Mouse (Mus musculus): ENCODE measurements around the gene Abhd14a. TPM values are rescaled to one million over a fixed set of nuclear protein-coding genes. Genes with fewer than 3 reads are reported as not detected.
A peak's percentile ranks its signal among the peaks of the same experiment; 100 is the strongest.

Gene Abhd14a
- polyA plus RNA-seq, 1 experiment from 2014 or later, result 75.2 TPM

DNA sequence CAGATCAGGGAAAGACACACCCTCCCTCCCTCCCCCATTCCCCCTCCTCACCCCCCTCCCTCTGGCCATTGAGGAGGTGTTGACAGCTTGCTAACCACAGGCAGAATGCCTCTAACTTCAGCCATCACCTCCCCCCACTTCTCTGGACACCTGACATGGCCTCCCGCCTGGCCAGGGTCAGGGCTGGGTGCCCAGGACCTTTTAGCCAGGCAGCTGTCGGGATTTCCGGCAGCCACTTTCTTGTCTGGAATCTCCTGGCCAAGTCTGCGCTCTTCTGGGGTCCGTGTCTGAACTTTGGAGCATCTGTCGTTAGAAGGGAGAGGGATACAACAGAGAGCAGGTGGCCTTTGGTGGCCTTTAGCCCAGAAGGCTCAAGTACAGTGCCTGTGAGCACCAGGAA, 42.2 kb downstream of the Abhd14a start:
- WGBS, result 36% methylated on average over 6 of the region's 6 CpGs
- no peak overlapping the region for H3K4me2 ChIP-seq

DNA sequence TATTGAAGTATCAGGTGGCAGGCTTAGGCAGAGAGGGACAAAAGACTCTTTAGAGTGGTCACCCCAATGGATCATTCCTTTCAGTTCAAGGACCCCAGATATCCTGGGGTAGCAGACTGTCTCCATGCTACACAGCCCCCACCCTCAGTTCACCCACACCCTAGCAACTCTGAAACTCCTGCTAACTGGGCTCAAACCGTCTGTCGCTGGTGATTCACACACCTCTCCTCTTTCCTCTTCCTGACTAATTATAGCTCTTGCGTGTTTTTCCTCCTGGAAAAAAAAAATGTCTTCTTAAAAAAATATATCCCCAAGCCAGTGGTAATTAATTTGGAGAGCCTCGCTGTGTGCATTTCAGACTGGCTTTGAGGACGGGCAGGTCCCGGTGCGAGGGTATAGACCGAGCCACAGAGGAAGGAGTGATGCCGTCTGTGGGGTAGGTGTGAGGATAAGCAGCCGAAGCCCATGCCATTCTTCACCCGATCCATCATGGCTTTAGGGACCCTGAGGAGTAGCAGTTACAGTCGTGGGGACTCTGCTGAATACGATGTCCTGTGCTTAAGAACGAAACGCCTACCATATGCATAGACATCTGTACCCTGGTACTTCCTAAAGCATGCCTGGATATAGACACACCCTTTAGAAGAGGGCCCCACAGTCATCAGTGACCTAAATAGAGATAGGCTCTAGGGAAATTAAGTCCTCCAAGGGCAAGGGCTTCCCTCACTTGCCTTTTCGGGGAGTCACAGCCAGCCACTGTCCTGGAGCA, 44.7 kb downstream of the Abhd14a start:
- Histone ChIP-seq H3K27ac (no peak overlapping the region), H3K9ac (no peak overlapping the region), H3K27me3 (no peaks in the 10 kb centered on the region), H3K36me3 (no peaks in the 10 kb centered on the region), H3K4me2 (no peak overlapping the region), H3K9me3 (no peaks in the 10 kb centered on the region), H3K4me3 (no peak overlapping the region), H3K4me1 (peaks cover 40% of the 10 kb centered on the region)
- no peak for ATAC-seq (ENCODE audit: insufficient number of reproducible peaks, insufficient read depth, low FRiP score, low TSS enrichment, low read depth)
- 67% methylated on average over 16 of the region's 16 CpGs for WGBS

More for the DNA sequence above, 42.2 kb downstream of the Abhd14a start:
- ATAC-seq (ENCODE audit: insufficient number of reproducible peaks, insufficient read depth, low FRiP score, low TSS enrichment, low read depth), result no peak
- Histone ChIP-seq H3K4me3 (no peak overlapping the region), H3K9me3 (no peaks in the 10 kb centered on the region), H3K4me1 (peaks cover 34% of the 10 kb centered on the region), H3K9ac (no peak overlapping the region), H3K27me3 (no peaks in the 10 kb centered on the region), H3K36me3 (no peaks in the 10 kb centered on the region), H3K27ac (no peak overlapping the region)

DNA sequence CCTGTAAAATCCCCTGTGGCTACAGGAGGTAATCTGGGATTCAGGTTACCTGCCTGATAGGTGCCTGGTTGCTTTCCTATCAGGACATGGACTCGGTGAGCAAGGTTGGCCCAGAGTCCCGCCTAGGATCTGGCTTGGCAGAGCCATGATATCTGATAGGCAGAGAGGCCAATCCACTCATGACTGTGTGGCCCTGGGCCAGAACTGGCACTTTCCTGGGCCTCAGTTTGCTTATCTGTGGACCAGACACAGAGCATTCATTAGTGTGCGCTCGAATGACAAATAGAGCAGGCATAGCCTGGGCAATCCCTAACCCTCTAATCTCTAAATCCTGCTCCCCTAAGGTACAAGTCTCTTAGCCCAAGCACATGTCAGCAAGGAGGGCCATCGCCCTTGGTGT, 45.3 kb downstream of the Abhd14a start:
- H3K4me1 ChIP-seq, result peaks cover 40% of the 10 kb centered on the region
- no peak overlapping the region for H3K4me2 ChIP-seq
- H3K27me3 ChIP-seq, result no peaks in the 10 kb centered on the region
- WGBS, result 81% methylated on average over 5 of the region's 5 CpGs
- no peaks in the 10 kb centered on the region for H3K9me3 ChIP-seq
- H3K9ac ChIP-seq, result no peak overlapping the region
- H3K27ac ChIP-seq, result no peak overlapping the region
- H3K4me3 ChIP-seq, result no peak overlapping the region
- no peak for ATAC-seq (ENCODE audit: insufficient number of reproducible peaks, insufficient read depth, low FRiP score, low TSS enrichment, low read depth)
- H3K36me3 ChIP-seq, result no peaks in the 10 kb centered on the region

DNA sequence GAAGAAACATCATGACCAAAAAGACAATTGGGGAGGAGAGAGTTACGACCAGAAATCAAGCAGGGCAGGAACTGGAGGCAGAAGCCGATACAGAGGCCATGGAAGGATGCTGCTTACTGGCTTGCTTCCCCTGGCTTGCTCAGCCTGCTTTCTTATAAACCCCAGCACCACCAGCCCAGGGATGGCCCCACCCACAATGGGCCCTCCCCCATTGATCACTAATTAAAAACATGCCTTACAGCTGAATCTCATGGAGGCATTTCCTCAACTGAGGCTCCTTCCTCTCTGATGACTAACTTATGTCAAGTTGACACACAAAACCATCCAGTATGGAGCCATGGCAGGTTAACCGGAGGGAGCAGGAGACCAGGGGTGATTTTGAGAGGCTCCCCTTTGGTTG, 47.7 kb downstream of the Abhd14a start:
- WGBS, result 55% methylated on average over 3 of the region's 3 CpGs
- H3K27ac ChIP-seq, result no peak overlapping the region
- H3K9ac ChIP-seq, result no peak overlapping the region

DNA sequence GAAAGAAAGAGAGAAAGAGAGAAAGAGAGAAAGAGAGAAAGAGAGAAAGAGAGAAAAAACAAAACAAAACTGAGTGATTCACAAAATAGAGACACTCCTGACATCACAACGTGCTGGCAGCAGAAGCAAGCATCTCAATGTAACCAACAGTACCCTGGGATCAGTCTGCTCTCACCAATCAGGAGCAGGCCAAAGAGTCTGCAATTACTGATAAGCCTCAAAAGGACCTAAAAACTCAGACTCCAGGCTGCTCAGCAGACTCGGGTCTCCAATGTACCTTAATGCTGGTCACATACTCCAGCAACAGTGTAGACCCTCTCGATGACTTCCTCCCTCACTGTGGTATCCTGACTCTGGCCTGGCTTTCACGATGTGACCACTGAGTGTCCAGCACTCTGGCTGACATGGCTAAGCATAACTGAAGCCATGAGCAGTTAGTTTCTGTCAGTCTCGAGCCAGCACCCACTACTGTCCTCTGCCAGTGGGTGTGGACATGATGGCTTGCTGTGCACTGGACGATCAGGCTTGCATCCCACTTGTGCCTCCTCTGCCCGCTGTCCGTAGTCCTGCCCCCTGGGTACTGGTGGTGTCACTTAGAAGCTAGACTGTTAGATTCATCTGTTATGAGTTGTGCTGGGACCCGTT, 48.7 kb downstream of the Abhd14a start:
- ATAC-seq (ENCODE audit: insufficient number of reproducible peaks, insufficient read depth, low FRiP score, low TSS enrichment, low read depth), result no peak
- Histone ChIP-seq H3K36me3 (no peaks in the 10 kb centered on the region), H3K9ac (no peak overlapping the region), H3K27me3 (no peaks in the 10 kb centered on the region), H3K9me3 (no peaks in the 10 kb centered on the region), H3K27ac (no peak overlapping the region), H3K4me1 (peaks cover 45% of the 10 kb centered on the region), H3K4me3 (no peak overlapping the region), H3K4me2 (no peak overlapping the region)
- WGBS, result 80% methylated on average over 9 of the region's 9 CpGs

More for the DNA sequence above, 47.7 kb downstream of the Abhd14a start:
- no peaks in the 10 kb centered on the region for H3K9me3 ChIP-seq
- no peaks in the 10 kb centered on the region for H3K27me3 ChIP-seq
- H3K4me3 ChIP-seq, result no peak overlapping the region
- H3K36me3 ChIP-seq, result no peaks in the 10 kb centered on the region
- ATAC-seq (ENCODE audit: insufficient number of reproducible peaks, insufficient read depth, low FRiP score, low TSS enrichment, low read depth), result no peak
- H3K4me2 ChIP-seq, result no peak overlapping the region
- peaks cover 35% of the 10 kb centered on the region for H3K4me1 ChIP-seq

DNA sequence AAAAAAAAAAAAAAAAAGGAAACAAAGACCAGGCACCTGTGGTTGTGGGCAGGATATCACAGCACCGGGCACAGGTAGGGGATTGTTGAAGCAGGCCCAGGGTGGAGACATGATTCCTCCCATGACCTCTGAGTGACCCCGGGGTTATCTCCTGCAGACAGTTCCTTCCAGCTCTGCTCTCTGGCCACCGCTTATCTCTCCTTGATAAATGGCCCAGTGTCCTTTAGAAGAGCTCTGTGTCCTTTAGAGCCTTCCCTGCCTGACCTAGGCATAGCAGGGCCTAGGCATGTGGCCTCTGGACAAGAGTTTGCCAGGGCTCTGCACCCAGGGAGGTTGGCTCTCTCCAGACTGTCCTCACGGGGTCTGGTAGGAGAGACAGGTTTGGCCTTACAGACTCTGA, 49.7 kb downstream of the Abhd14a start:
- no peak overlapping the region for H3K27ac ChIP-seq
- ATAC-seq (ENCODE audit: insufficient number of reproducible peaks, insufficient read depth, low FRiP score, low TSS enrichment, low read depth), result no peak
- 87% methylated on average over 4 of the region's 4 CpGs for WGBS
- H3K9ac ChIP-seq, result no peak overlapping the region
- no peak overlapping the region for H3K4me2 ChIP-seq
- no peaks in the 10 kb centered on the region for H3K36me3 ChIP-seq
- H3K4me3 ChIP-seq, result no peak overlapping the region
- no peaks in the 10 kb centered on the region for H3K9me3 ChIP-seq
- no peaks in the 10 kb centered on the region for H3K27me3 ChIP-seq
- peaks cover 43% of the 10 kb centered on the region for H3K4me1 ChIP-seq

DNA sequence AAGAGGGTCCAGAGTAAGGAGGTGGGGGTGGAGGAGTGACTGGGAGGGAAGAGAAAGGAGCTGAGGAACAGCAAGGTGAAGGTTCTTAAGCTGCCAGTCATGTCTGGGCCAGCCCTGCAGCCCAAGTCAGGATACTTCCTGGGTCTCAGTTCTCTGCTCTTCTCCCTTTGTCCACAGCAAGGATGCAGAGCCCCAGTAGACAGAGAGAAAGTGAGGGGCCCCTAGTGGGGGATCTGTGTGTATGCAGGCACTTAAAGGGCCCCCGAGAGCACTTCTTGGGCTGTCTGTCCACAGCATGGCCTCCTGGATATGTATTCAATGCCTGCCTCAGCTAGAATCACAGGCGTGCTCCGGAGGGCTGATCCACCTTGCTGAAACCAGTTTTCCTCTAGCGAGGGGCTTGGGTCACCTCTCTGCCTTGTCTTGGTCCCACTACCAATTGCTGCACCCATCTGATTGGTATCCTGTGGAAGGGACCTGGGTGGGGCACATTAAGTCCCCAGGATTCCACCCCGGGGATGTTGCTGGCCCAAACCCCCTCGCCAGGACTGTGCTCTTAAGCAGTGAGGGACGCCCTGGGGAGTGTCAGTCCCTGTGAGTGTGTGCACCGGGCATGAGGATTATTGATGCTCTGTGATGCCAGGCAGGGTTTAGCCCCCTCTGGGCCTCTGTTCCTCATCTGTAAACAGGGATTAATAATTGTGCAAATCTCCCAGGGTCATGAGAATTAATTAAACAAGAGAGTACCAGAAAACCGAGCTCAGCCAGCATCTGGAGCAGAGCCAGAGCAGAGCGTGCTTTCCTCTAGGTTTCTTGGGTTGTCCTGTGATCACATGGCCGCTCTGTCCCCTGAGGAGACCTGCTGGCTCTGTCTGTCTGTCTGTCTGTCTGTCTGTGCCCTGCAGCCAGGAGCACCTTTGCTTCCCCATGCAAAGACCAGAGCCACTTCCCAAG, 52.6 kb downstream of the Abhd14a start:
- Histone ChIP-seq H3K9me3 (no peaks in the 10 kb centered on the region), H3K27ac (0 out of 2 replicates have a peak overlapping the region, but pooled peaks have one; percentile 24), H3K27me3 (no peaks in the 10 kb centered on the region), H3K4me1 (peaks cover 21% of the 10 kb centered on the region), H3K9ac (peak overlapping the region; percentile 38), H3K4me2 (no peak overlapping the region), H3K36me3 (no peaks in the 10 kb centered on the region), H3K4me3 (no peak overlapping the region)
- WGBS, result 43% methylated on average over 11 of the region's 11 CpGs
- no peak for ATAC-seq (ENCODE audit: insufficient number of reproducible peaks, insufficient read depth, low FRiP score, low TSS enrichment, low read depth)

DNA sequence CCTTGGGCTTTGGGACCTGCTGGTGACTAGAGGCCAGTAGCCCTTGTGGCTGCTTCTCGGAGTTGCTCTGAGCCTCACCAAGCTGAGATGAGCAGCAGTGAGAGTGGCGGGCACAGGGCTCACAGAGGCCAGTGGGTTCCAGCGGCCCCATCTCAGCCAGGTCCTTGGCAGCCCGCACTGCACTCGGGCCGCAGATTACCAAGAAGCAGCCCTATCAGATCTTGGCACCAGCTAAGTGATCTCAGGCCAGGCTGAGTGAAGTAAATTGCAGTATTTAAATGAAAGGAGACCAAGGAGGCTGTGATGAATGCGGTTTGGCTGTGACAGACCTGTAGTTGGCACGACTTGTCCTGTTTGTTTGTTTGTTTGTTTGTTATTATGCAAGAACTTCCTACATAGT, 53.9 kb downstream of the Abhd14a start:
- Histone ChIP-seq H3K9ac (no peak overlapping the region), H3K9me3 (no peaks in the 10 kb centered on the region), H3K4me1 (peaks cover 18% of the 10 kb centered on the region), H3K4me2 (no peak overlapping the region), H3K36me3 (no peaks in the 10 kb centered on the region), H3K27ac (no peak overlapping the region), H3K27me3 (no peaks in the 10 kb centered on the region), H3K4me3 (no peak overlapping the region)
- 84% methylated on average over 8 of the region's 8 CpGs for WGBS
- ATAC-seq (ENCODE audit: insufficient number of reproducible peaks, insufficient read depth, low FRiP score, low TSS enrichment, low read depth), result no peak

DNA sequence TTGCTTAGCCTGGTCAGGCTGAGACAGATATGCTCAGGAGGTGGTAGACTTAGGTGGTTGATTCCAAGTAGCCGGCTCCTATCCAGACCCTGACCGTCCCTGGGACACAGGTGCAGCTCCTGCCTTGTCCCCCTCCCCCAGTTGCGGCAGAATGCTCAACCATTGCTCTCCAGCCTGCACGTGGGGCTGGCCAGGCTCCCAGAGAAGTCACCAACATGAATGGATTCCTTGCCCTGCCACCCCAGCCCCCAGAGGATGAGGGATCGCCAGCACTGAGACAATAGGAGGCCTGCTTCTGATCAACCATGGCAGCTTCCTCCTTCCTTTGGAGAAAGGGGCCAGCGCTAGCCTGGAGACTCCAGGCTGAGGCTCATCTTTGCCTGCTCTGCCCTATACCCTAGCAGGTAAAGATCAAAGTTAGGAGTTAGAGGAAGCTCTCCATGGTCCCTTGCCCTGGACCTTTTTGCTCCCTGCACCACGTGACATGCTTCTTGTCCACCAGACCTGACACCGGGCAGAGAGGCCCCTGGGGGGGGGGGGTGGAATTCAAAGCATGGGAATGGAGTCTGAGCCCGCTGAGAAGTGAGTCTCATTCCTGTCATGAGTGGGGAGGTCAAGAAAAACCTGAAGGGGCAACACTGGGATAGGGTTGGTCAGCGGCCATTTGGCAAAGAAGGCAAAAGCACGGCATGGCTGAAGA, 54.5 kb downstream of the Abhd14a start:
- 79% methylated on average over 11 of the region's 11 CpGs for WGBS
- Histone ChIP-seq H3K4me1 (peaks cover 18% of the 10 kb centered on the region), H3K27ac (no peak overlapping the region), H3K9ac (no peak overlapping the region), H3K27me3 (no peaks in the 10 kb centered on the region), H3K4me3 (no peak overlapping the region), H3K9me3 (no peaks in the 10 kb centered on the region), H3K36me3 (no peaks in the 10 kb centered on the region), H3K4me2 (no peak overlapping the region)
- no peak for ATAC-seq (ENCODE audit: insufficient number of reproducible peaks, insufficient read depth, low FRiP score, low TSS enrichment, low read depth)
